Mouse (Mus musculus) small intestine, adult 2 months (tissue): ENCODE data around the gene Nkiras1.

Experiments used
- CTCF ChIP-seq: fragments of 200-500 bp; IDR thresholded peaks from 2 replicates; pipeline ENCODE4 v1.5.1; 2012; ENCODE audit warnings: low read depth, mild to moderate bottlenecking, control low read depth, inconsistent platforms, low read length, moderate library complexity, mixed read lengths; ENCODE audit not compliant: insufficient replicate concordance, insufficient read length; ENCODE audit errors: extremely low read depth
- POLR2A ChIP-seq: fragments of 200-500 bp; IDR thresholded peaks from 2 replicates; pipeline ENCODE4 v1.6.1; 2012; ENCODE audit warnings: low read depth, mild to moderate bottlenecking, control low read depth, inconsistent platforms, low read length, moderate library complexity

DNA sequence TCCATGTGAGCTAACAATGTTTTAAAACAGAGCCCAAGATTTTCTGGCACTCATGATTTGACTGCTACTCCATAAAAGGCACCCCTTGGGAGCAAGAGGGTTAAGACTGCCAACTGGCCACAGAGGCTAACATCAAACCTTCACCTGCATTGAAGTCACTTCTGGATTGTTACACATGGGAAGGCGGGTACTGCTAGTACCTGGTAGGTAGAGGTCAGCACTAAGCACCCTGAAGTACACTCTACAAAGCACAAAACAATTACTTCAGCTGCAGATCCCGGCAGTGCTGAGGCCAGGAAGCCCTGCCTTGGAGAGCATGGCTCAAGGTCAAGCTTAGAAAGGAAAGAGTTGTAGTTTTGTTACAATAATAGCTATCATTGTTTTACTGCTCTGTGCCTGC lies 16.5 kb downstream of the Nkiras1 start:
- no peak for TF ChIP-seq CTCF
- TF ChIP-seq POLR2A = no peak
